Comparison of ENCODE assay signal across 1 mouse cellular context in the genomic region with DNA sequence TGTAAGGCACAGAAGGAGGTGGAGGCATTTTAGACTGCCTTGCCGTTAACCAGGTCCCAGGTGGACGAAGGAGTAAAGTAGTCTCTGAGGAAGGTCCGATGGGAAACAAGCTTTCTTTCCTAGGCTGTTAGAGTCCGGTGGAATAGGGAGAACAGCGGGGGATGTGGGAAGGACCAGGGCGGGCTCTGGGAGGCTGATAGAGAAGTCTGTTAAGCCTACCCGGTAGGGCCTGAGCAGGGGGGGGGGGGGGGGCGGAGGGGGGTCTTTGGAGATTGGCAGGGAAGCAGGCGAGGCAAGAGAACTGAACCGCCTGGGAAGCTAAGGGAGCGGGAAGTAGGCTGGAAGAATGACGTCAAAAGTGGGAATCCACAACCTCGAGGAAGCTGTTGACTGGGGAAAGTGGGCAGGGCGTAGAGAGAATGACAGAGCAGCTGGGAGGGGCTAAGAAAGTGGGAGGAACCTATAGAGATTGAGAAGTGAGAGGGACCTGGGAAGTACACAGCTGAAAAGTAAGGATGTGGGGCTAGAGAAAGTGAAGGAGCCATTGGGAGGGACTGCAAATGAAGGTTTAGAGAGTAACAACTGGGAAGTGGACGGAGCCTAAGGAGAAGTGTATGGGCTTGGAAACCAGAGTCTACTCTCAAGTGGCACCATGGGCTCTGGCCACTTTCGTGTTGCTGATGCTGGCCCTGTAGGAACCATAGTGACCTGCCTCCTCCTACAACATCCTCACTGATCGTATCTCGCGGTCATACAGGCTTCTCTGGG.
TF ChIP-seq lines count a peak whose summit lies in the region.

No protein-coding gene starts in this region.

TF ChIP-seq in CH12.LX, 34 proteins besides CTCF, POLR2A, EP300 and RAD21 (continued from another document):
- TF ChIP-seq NRF1 (IDR thresholded peaks at IDR 0.05; ENCODE audit: low read depth, low read length) (no peak), POLR2AphosphoS2 (IDR thresholded peaks at IDR 0.05; ENCODE audit: low read depth, low read length) (no peak), USF2 (conservative IDR thresholded peaks at IDR 0.05; ENCODE audit: low read depth, low read length) (no peak), ZNF384 (IDR thresholded peaks at IDR 0.05; ENCODE audit: low read depth, low read length) (no peak), MAX (IDR thresholded peaks at IDR 0.05; ENCODE audit: low read length) (no peak), NELFE (IDR thresholded peaks at IDR 0.05; ENCODE audit: low read depth, low read length) (no peak), MXI1 (IDR thresholded peaks at IDR 0.05; ENCODE audit: low read depth, low read length) (no peak), ELF1 (IDR thresholded peaks at IDR 0.05; ENCODE audit: low read depth, low read length) (no peak), JUND (conservative IDR thresholded peaks at IDR 0.05; ENCODE audit: low read depth, low read length) (no peak), SIN3A (IDR thresholded peaks at IDR 0.05; ENCODE audit: low read length) (no peak), MYC (IDR thresholded peaks at IDR 0.05; ENCODE audit: low read depth, low read length) (no peak), TCF12 (IDR thresholded peaks at IDR 0.05; ENCODE audit: low read depth, low read length) (no peak), ZC3H11A (IDR thresholded peaks at IDR 0.05; ENCODE audit: low read depth, low read length) (no peak), MAZ (IDR thresholded peaks at IDR 0.05; ENCODE audit: low read depth, low read length) (no peak), IRF4 (IDR thresholded peaks at IDR 0.05; ENCODE audit: low read depth, low read length) (no peak), ZKSCAN1 (IDR thresholded peaks at IDR 0.05; ENCODE audit: borderline replicate concordance, low read depth, low read length) (no peak), TBP (conservative IDR thresholded peaks at IDR 0.05; ENCODE audit: low read depth, low read length) (no peak)
